Mouse (Mus musculus) lung, embryonic 14.5 days (tissue): ENCODE measurements around the gene Inava. TPM values are rescaled to one million over a fixed set of nuclear protein-coding genes. Genes with fewer than 3 reads are reported as not detected.

Source experiments
- ATAC-seq: fragments of 200-750 bp; cut with Nextera tagmentation; 2 replicates; pipeline ENCODE4 v1.8.0; 2017; ENCODE audit warnings: mild to moderate bottlenecking, moderate TSS enrichment, moderate library complexity; ENCODE audit not compliant: insufficient read depth
- DNase-seq: peaks from one replicate; pipeline ENCODE4 v3.0.0-alpha.2; 2015
- H3K27ac ChIP-seq: fragments of 300-500 bp; sonication (generic); 2 replicates; pipeline ENCODE4 v1.5.1; 2014; ENCODE audit warnings: low read depth, mild to moderate bottlenecking, moderate library complexity
- H3K27me3 ChIP-seq: fragments of 300-500 bp; sonication (generic); 2 replicates; pipeline ENCODE4 v1.6.1; 2014; ENCODE audit warnings: low read length, control low read depth; ENCODE audit not compliant: insufficient read depth
- H3K36me3 ChIP-seq: fragments of 300-500 bp; sonication (generic); 2 replicates; pipeline ENCODE4 v1.6.1; 2014; ENCODE audit warnings: control low read depth; ENCODE audit not compliant: insufficient read depth
- H3K4me1 ChIP-seq: fragments of 300-500 bp; sonication (generic); 2 replicates; pipeline ENCODE4 v1.6.1; 2014; ENCODE audit warnings: antibody characterized with exemption, control low read depth; ENCODE audit not compliant: insufficient read depth
- H3K4me2 ChIP-seq: fragments of 300-500 bp; sonication (generic); 2 replicates; pipeline ENCODE4 v1.6.1; 2014; ENCODE audit warnings: mild to moderate bottlenecking
- H3K4me3 ChIP-seq: fragments of 300-500 bp; sonication (generic); 2 replicates; pipeline ENCODE4 v1.5.1; 2014; ENCODE audit warnings: low read depth, low read length
- H3K9ac ChIP-seq: fragments of 300-500 bp; sonication (generic); 2 replicates; pipeline ENCODE4 v1.6.1; 2014
- H3K9me3 ChIP-seq: fragments of 300-500 bp; sonication (generic); 2 replicates; pipeline ENCODE4 v1.6.1; 2016; ENCODE audit warnings: low read depth, low read length, control low read depth
- CTCF ChIP-seq: IDR thresholded peaks from 2 replicates; pipeline ENCODE4 v1.5.1; 2016; ENCODE audit warnings: antibody characterized with exemption, low read depth
- WGBS: fragments of 180-500 bp; shearing (Covaris S2); extraction: QIAGEN DNeasy Blood & Tissue Kit; methylation state at CpG from one replicate; pipeline ENCODE4 v1.1.7; 2014; 5-methylcytosine and 5-hydroxymethylcytosine counted together
- polyA plus RNA-seq: library from polyadenylated mRNA; unstranded; fragments of >200 nt; fragmentation: Nextera tagmentation; extraction: Ambion mirVana; gene quantifications from 2 replicates; pipeline ENCODE4 v1.2.1, GENCODE M21; 2014

Gene Inava
- polyA plus RNA-seq, 1 experiment from 2014 or later = 15.9 TPM

DNA sequence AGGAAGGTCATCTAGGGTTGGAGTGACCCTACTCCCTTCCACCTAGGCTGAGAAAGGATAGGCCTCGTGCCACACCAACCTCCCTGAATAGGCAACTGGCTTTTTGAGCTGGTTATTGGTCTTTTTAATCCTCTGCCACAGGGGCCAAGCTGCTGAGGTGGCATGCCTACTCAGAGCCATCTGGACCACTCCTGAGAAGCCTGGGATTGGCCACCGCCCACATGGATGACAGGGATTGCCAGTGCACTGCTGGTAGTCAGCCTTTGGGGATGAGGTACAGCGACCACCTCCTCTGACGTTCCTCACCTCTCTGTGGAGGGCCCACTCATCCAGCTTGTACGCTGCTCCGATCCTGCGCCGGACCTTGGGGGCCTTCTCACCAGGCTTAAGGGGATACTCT, 8.2 kb downstream of the Inava start:
- TF ChIP-seq CTCF = no peak
- Histone ChIP-seq H3K27me3 (no peaks in the 10 kb centered on the region), H3K27ac (no peak overlapping the region), H3K4me1 (peaks cover 25% of the 10 kb centered on the region), H3K9me3 (no peaks in the 10 kb centered on the region), H3K36me3 (peaks cover 56% of the 10 kb centered on the region), H3K4me2 (no peak overlapping the region), H3K9ac (no peak overlapping the region), H3K4me3 (no peak overlapping the region)
- ATAC-seq (no peak), DNase-seq (no peak)
- 93% methylated on average over 8 of the region's 8 CpGs for WGBS

GRCm38 (mm10) chr1:136223758-136224342, 10.2 kb downstream of the Inava start:
- WGBS = 87% methylated on average over 10 of the region's 10 CpGs
- no peak for TF ChIP-seq CTCF
- DNase-seq (no peak), ATAC-seq (no peak)
- H3K9ac ChIP-seq = no peak overlapping the region
- no peaks in the 10 kb centered on the region for H3K27me3 ChIP-seq
- no peak overlapping the region for H3K27ac ChIP-seq
- H3K36me3 ChIP-seq = peaks cover 64% of the 10 kb centered on the region
- no peak overlapping the region for H3K4me3 ChIP-seq
- peaks cover 18% of the 10 kb centered on the region for H3K4me1 ChIP-seq
- no peak overlapping the region for H3K4me2 ChIP-seq
- no peaks in the 10 kb centered on the region for H3K9me3 ChIP-seq

DNA sequence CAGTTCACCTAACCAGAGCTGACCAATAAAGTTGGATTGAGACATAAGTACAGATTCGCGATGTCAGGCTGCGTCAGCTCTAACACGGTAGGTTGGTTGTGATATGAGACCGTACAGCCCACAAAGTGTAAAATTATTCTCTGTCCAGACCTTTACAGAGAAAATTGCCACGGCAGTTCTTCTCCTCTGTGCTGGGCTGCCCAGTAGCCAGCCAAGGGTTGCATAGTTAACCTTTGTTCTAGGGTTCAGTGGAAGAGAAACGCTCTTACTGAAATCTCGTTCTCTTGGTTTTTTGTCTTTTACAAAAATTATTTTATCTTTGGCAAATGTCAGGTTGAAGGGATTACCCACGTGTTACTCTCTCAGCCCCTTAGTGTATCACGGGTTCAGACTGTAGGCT, 11.7 kb downstream of the Inava start:
- 64% methylated on average over 10 of the region's 10 CpGs for WGBS
- Histone ChIP-seq H3K27ac (no peak overlapping the region), H3K36me3 (peaks cover 76% of the 10 kb centered on the region), H3K9me3 (no peaks in the 10 kb centered on the region), H3K27me3 (no peaks in the 10 kb centered on the region), H3K9ac (no peak overlapping the region), H3K4me1 (peaks cover 4% of the 10 kb centered on the region), H3K4me3 (no peak overlapping the region), H3K4me2 (no peak overlapping the region)
- no peak for DNase-seq
- TF ChIP-seq CTCF = no peak
- no peak for ATAC-seq

- H3K36me3 ChIP-seq = peaks cover 66% of the 10 kb centered on the region
- no peaks in the 10 kb centered on the region for H3K27me3 ChIP-seq
- peaks cover 3% of the 10 kb centered on the region; the same call in 1 of the 2 replicates for H3K4me1 ChIP-seq
- H3K9me3 ChIP-seq = no peaks in the 10 kb centered on the region
- H3K4me3 ChIP-seq = no peak overlapping the region
- no peak overlapping the region for H3K9ac ChIP-seq
- WGBS = 56% methylated on average over 10 of the region's 10 CpGs
- no peak for TF ChIP-seq CTCF
- H3K27ac ChIP-seq = no peak overlapping the region; the same call in 1 of the 2 replicates
- no peak for ATAC-seq
- H3K4me2 ChIP-seq = no peak overlapping the region
- peak; percentile 52 for DNase-seq
Observed at GRCm38 (mm10) chr1:136220037-136220871, 13.8 kb downstream of the Inava start.

DNA sequence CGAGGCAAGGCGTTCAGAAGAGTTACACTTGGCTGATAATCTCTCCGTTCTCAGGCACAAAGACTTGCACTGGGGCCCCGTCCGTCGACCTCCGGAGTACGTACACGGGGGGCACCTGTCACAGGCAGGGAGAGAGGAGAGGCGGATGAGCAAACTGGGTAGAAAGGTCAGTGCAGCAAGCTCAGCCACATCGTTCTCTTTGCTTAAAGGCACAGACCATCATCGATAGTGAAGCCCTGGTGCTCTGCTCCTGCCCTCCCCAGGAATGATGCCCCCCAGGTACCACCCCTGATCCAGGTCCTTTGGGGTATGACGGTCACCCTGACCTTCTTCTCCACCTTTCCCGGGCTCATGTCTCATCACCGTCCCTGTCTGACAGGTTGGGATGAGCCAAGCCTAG, 19.8 kb downstream of the Inava start:
- Histone ChIP-seq H3K27ac (no peak overlapping the region), H3K9ac (no peak overlapping the region), H3K4me3 (no peak overlapping the region), H3K4me2 (no peak overlapping the region), H3K27me3 (no peaks in the 10 kb centered on the region), H3K9me3 (no peaks in the 10 kb centered on the region), H3K4me1 (no peaks in the 10 kb centered on the region), H3K36me3 (peaks cover 46% of the 10 kb centered on the region)
- DNase-seq = no peak
- ATAC-seq = no peak
- WGBS = 66% methylated on average over 15 of the region's 15 CpGs
- no peak for TF ChIP-seq CTCF

GRCm38 (mm10) chr1:136212803-136213202, 21.3 kb downstream of the Inava start, which contains the start of gene Mroh3:
Mroh3 (minus strand) TSS chr1:136212828.
- peak; percentile 72 for TF ChIP-seq CTCF
- Histone ChIP-seq H3K36me3 (peaks cover 31% of the 10 kb centered on the region), H3K4me2 (no peak within 1 kb of the TSS), H3K27me3 (no peaks in the 10 kb centered on the region), H3K9ac (no peak within 1 kb of the TSS), H3K9me3 (no peaks in the 10 kb centered on the region), H3K27ac (no peak within 1 kb of the TSS), H3K4me3 (no peak within 1 kb of the TSS), H3K4me1 (no peaks in the 10 kb centered on the region)
- WGBS = 53% methylated on average over 3 of the region's 3 CpGs
- ATAC-seq (0 out of 2 replicates have a peak, but pooled peaks have one; percentile 47), DNase-seq (peak; percentile 70)

GRCm38 (mm10) chr1:136190033-136190432, 44.0 kb downstream of the Inava start:
- Histone ChIP-seq H3K4me1 (no peaks in the 10 kb centered on the region), H3K9ac (no peak overlapping the region), H3K36me3 (no peaks in the 10 kb centered on the region), H3K27me3 (no peaks in the 10 kb centered on the region), H3K27ac (no peak overlapping the region), H3K9me3 (no peaks in the 10 kb centered on the region), H3K4me3 (no peak overlapping the region), H3K4me2 (no peak overlapping the region)
- WGBS = 88% methylated on average over 5 of the region's 5 CpGs
- ATAC-seq = no peak
- TF ChIP-seq CTCF = no peak
- no peak for DNase-seq
